Mouse (Mus musculus): ENCODE data around the gene Mindy3. TPM values are rescaled to one million over a fixed set of nuclear protein-coding genes. Genes with fewer than 3 reads are reported as not detected.

Gene Mindy3
- polyA plus RNA-seq, 1 experiment: 24.6 TPM

DNA sequence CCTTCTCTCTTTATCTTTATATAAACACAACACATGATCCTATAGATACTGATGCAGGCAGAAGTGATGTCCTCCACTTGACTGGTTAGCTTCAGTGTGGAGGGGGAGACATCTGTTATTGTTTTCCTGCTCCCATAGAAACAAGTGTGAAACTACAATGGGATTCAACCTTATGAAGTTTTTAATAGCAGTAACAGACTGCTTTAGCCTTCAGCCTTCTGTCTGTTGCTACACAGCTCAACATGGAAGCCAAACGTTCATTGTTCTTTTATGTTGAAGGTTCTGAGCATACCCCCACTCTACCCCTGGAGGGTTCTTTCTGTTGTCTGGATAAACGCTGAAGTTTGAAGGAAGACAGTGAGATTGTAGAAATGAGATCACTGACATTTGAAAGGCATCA lies 87.3 kb downstream of the Mindy3 start:
- no peak for TF ChIP-seq MYOG (IDR thresholded peaks at IDR 0.05; ENCODE audit: control insufficient read depth, extremely low read depth, insufficient read length)
- TF ChIP-seq MAX (IDR thresholded peaks at IDR 0.05): no peak
- no peak for TF ChIP-seq MYOD1 (IDR thresholded peaks at IDR 0.05; ENCODE audit: control insufficient read depth, insufficient read length, low read depth)
- TF ChIP-seq FOSL1 (IDR thresholded peaks at IDR 0.05; ENCODE audit: insufficient read depth, low read length, poor library complexity, severe bottlenecking): no peak
- no peak for TF ChIP-seq CEBPB (IDR thresholded peaks at IDR 0.05; ENCODE audit: low read depth)
- TF ChIP-seq USF1 (IDR thresholded peaks at IDR 0.05; ENCODE audit: low read depth): no peak
- TF ChIP-seq CTCF (IDR thresholded peaks at IDR 0.05; ENCODE audit: control insufficient read depth, insufficient read depth, insufficient read length): no peak
- Histone ChIP-seq H3K79me3 (ENCODE audit: low read depth) (no peaks in the 10 kb centered on the region), H3ac (ENCODE audit: control insufficient read depth, insufficient read length, low read depth) (no peak overlapping the region), H3K79me2 (ENCODE audit: control insufficient read depth, insufficient read depth) (no peaks in the 10 kb centered on the region), H3K4me3 (ENCODE audit: insufficient read depth, poor library complexity, severe bottlenecking) (no peak overlapping the region), H3K27me3 (ENCODE audit: control insufficient read depth, insufficient read depth, insufficient read length) (no peaks in the 10 kb centered on the region), H3K36me3 (ENCODE audit: control insufficient read depth, insufficient read depth) (no peaks in the 10 kb centered on the region)

DNA sequence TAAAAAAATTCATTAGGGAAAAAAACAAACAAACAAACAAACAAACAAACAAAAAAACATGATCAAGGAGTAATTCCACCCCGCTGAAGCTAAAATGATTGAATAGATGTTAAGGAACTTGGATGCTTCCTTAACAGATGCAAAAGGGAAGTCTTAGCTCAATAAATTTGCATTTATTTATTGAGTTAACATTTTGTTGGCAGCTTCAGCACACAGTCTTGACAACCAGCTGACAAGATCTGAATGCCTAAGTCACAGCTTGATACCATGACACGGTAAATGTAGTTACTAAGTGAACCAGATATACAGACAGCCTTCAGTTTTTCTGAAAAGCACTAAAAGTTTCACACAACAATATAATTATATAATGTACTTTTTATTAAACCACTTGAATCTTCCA lies 89.7 kb downstream of the Mindy3 start:
- no peaks in the 10 kb centered on the region for H3K79me3 ChIP-seq (ENCODE audit: low read depth)
- H3K36me3 ChIP-seq (ENCODE audit: control insufficient read depth, insufficient read depth): no peaks in the 10 kb centered on the region
- H3K4me3 ChIP-seq (ENCODE audit: insufficient read depth, poor library complexity, severe bottlenecking): no peak overlapping the region
- H3K79me2 ChIP-seq (ENCODE audit: control insufficient read depth, insufficient read depth): no peaks in the 10 kb centered on the region
- H3ac ChIP-seq (ENCODE audit: control insufficient read depth, insufficient read length, low read depth): no peak overlapping the region
- TF ChIP-seq CEBPB (IDR thresholded peaks at IDR 0.05; ENCODE audit: low read depth) (no peak), MAX (IDR thresholded peaks at IDR 0.05) (no peak), FOSL1 (IDR thresholded peaks at IDR 0.05; ENCODE audit: insufficient read depth, low read length, poor library complexity, severe bottlenecking) (no peak), USF1 (IDR thresholded peaks at IDR 0.05; ENCODE audit: low read depth) (no peak), CTCF (IDR thresholded peaks at IDR 0.05; ENCODE audit: control insufficient read depth, insufficient read depth, insufficient read length) (no peak), MYOG (IDR thresholded peaks at IDR 0.05; ENCODE audit: control insufficient read depth, extremely low read depth, insufficient read length) (no peak)
- no peaks in the 10 kb centered on the region for H3K27me3 ChIP-seq (ENCODE audit: control insufficient read depth, insufficient read depth, insufficient read length)

- H3K4me3 ChIP-seq (ENCODE audit: insufficient read depth, poor library complexity, severe bottlenecking): no peak overlapping the region
- TF ChIP-seq CEBPB (IDR thresholded peaks at IDR 0.05; ENCODE audit: low read depth) (no peak), MYOG (IDR thresholded peaks at IDR 0.05; ENCODE audit: control insufficient read depth, extremely low read depth, insufficient read length) (no peak), FOSL1 (IDR thresholded peaks at IDR 0.05; ENCODE audit: insufficient read depth, low read length, poor library complexity, severe bottlenecking) (no peak), MYOD1 (IDR thresholded peaks at IDR 0.05; ENCODE audit: control insufficient read depth, insufficient read length, low read depth) (no peak), USF1 (IDR thresholded peaks at IDR 0.05; ENCODE audit: low read depth) (no peak), MAX (IDR thresholded peaks at IDR 0.05) (no peak), CTCF (IDR thresholded peaks at IDR 0.05; ENCODE audit: control insufficient read depth, insufficient read depth, insufficient read length) (no peak)
Observed at GRCm38 (mm10) chr2:12329068-12329407, 90.2 kb downstream of the Mindy3 start.

GRCm38 (mm10) chr2:12328355-12329067 lies 90.8 kb downstream of the Mindy3 start:
- no peaks in the 10 kb centered on the region for H3K27me3 ChIP-seq (ENCODE audit: control insufficient read depth, insufficient read depth, insufficient read length)
- no peak overlapping the region for H3K4me3 ChIP-seq (ENCODE audit: insufficient read depth, poor library complexity, severe bottlenecking)
- TF ChIP-seq FOSL1 (IDR thresholded peaks at IDR 0.05; ENCODE audit: insufficient read depth, low read length, poor library complexity, severe bottlenecking): no peak
- TF ChIP-seq MAX (IDR thresholded peaks at IDR 0.05): no peak
- no peak for TF ChIP-seq CEBPB (IDR thresholded peaks at IDR 0.05; ENCODE audit: low read depth)
- TF ChIP-seq MYOD1 (IDR thresholded peaks at IDR 0.05; ENCODE audit: control insufficient read depth, insufficient read length, low read depth): no peak
- no peak for TF ChIP-seq USF1 (IDR thresholded peaks at IDR 0.05; ENCODE audit: low read depth)
- TF ChIP-seq MYOG (IDR thresholded peaks at IDR 0.05; ENCODE audit: control insufficient read depth, extremely low read depth, insufficient read length): no peak
- TF ChIP-seq CTCF (IDR thresholded peaks at IDR 0.05; ENCODE audit: control insufficient read depth, insufficient read depth, insufficient read length): no peak
- H3K79me2 ChIP-seq (ENCODE audit: control insufficient read depth, insufficient read depth): no peaks in the 10 kb centered on the region
- no peaks in the 10 kb centered on the region for H3K79me3 ChIP-seq (ENCODE audit: low read depth)
- H3ac ChIP-seq (ENCODE audit: control insufficient read depth, insufficient read length, low read depth): no peak overlapping the region
- H3K36me3 ChIP-seq (ENCODE audit: control insufficient read depth, insufficient read depth): no peaks in the 10 kb centered on the region

More at GRCm38 (mm10) chr2:12329068-12329407, 90.2 kb downstream of the Mindy3 start:
- no peaks in the 10 kb centered on the region for H3K27me3 ChIP-seq (ENCODE audit: control insufficient read depth, insufficient read depth, insufficient read length)
- H3ac ChIP-seq (ENCODE audit: control insufficient read depth, insufficient read length, low read depth): no peak overlapping the region
- H3K79me2 ChIP-seq (ENCODE audit: control insufficient read depth, insufficient read depth): no peaks in the 10 kb centered on the region
- no peaks in the 10 kb centered on the region for H3K79me3 ChIP-seq (ENCODE audit: low read depth)
- no peaks in the 10 kb centered on the region for H3K36me3 ChIP-seq (ENCODE audit: control insufficient read depth, insufficient read depth)

GRCm38 (mm10) chr2:12327691-12328354 lies 91.4 kb downstream of the Mindy3 start:
- Histone ChIP-seq H3K4me3 (ENCODE audit: insufficient read depth, poor library complexity, severe bottlenecking) (no peak overlapping the region), H3K27me3 (ENCODE audit: control insufficient read depth, insufficient read depth, insufficient read length) (no peaks in the 10 kb centered on the region), H3K36me3 (ENCODE audit: control insufficient read depth, insufficient read depth) (no peaks in the 10 kb centered on the region), H3ac (ENCODE audit: control insufficient read depth, insufficient read length, low read depth) (no peak overlapping the region), H3K79me2 (ENCODE audit: control insufficient read depth, insufficient read depth) (no peaks in the 10 kb centered on the region), H3K79me3 (ENCODE audit: low read depth) (no peaks in the 10 kb centered on the region)
- TF ChIP-seq MAX (IDR thresholded peaks at IDR 0.05) (no peak), FOSL1 (IDR thresholded peaks at IDR 0.05; ENCODE audit: insufficient read depth, low read length, poor library complexity, severe bottlenecking) (no peak), MYOG (IDR thresholded peaks at IDR 0.05; ENCODE audit: control insufficient read depth, extremely low read depth, insufficient read length) (no peak), MYOD1 (IDR thresholded peaks at IDR 0.05; ENCODE audit: control insufficient read depth, insufficient read length, low read depth) (no peak), CTCF (IDR thresholded peaks at IDR 0.05; ENCODE audit: control insufficient read depth, insufficient read depth, insufficient read length) (no peak), CEBPB (IDR thresholded peaks at IDR 0.05; ENCODE audit: low read depth) (no peak), USF1 (IDR thresholded peaks at IDR 0.05; ENCODE audit: low read depth) (no peak)
